Mouse (Mus musculus): ENCODE results near the gene Mok.

DNA sequence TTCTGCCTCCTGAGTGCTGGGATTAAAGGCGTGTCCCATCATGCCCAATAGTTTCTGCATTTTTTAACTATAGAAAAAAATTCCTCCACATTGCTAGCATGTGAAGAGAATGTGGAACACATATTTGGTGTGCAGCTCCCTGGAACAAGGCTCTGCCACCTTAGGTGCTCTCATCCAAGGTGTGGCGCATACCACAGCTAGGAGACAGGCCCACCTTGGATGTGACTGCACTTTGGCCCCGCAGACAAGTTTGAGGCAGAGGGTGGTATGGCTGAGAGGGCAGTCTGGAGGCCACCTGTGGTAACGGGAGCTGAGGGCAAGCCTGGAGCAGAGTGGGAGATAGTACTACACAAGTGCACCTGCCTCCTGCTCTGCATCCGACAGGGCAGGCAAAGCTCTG is 31.9 kb downstream of the Mok start:
- TF ChIP-seq CTCF (IDR thresholded peaks at IDR 0.05; ENCODE audit: extremely low read depth, insufficient read depth, insufficient read length, insufficient replicate concordance), result no peak
- TF ChIP-seq POLR2A (IDR thresholded peaks at IDR 0.05; ENCODE audit: low read depth, low read length), result no peak

Measured in spleen, adult 2 months (tissue).